Mouse (Mus musculus): ENCODE measurements at regions not wholly inside any gene's neighbourhood (a gene's known extent, or its start where the extent isn't known, plus 50 kb on each side); places are given as distances from the start of the nearest gene placed in this dataset.

DNA sequence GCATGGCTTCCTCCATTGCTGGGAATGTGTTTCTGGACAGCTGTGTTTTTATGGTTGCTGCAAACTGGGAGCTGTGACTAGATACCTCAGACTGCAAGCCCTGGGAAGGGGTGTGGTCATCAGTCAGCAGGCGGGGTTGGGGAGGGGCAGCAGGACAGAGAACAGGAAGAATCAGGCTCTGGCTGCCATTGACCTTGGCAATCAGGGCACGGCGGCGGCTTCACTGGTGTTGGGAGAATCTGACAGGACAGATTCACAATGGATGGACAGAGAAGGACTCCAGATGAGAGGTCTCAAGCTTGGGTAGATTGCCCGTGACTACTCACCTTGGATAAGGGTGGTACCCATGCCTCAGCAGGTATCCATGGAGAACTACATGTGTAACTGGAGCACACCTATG lies 64.5 kb upstream of the Ajap1 start:
- TF ChIP-seq POLR2A (IDR thresholded peaks at IDR 0.05; ENCODE audit: low read depth, low read length) = no peak
- no peak for TF ChIP-seq CTCF (conservative IDR thresholded peaks at IDR 0.05; ENCODE audit: insufficient read depth, insufficient read length, low read depth, low read length)
